Mouse (Mus musculus) brain, adult 2 months (tissue): Measurements from ENCODE around the gene Trp73.
A peak's percentile ranks its signal among the peaks of the same experiment; 100 is the strongest.

Source experiments
- DNase-seq: peaks from one replicate; pipeline ENCODE4 v3.0.0; 2011; ENCODE audit warnings: low read depth, low spot score

Gene Trp73

DNA sequence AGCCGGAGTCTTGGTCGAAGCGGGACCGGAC is at the start of gene Trp73:
Gene Trp73 (minus strand): TSS at position 27 of the 31 bp plus-strand sequence.
- DNase-seq, result no peak

- DNase-seq, result no peak
Measured at GRCm38 (mm10) chr4:154188948-154189347, 48.9 kb upstream of the Trp73 start.

- no peak for DNase-seq
Measured at GRCm38 (mm10) chr4:154186002-154186537, 46.1 kb upstream of the Trp73 start.

DNA sequence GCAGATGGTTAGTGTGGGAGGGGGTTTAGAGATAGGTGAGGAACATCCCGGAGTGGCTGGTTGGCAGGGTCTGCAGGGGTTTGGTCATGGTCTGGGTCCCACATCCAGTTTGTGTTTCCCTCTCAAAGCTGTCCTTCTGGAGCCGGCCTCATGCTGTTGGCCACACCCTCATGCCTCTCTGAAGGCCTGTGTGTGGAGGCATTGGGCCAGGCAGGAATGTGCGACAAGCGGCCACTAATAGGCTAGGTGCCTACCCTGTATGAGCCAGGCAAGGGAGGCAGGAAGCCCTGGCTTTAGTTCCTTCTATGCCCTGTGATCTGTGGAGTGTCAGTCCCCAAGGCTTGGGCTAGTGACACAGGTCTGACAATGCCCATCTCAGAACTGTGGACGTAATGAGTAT is 45.0 kb upstream of the Trp73 start:
- DNase-seq, result no peak

DNA sequence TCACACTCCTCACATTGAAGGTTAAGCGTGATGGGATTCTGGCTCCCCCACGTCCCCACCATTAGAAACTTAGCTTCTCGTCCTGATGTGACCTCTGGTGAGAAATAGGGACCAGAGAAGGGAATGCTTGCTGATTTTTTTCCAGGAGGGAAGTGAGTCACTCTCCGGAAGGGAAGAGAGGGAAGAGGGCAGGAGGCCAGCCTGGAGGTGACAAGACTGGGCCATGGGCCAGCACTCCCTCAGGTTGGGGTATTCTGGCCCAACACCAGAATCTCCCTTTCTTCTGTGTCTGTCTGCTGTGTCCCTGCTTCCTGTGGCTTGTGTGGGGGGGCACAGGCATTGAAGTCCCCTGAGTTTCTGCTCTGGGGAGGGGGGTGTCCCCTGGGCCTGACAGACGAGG is 43.6 kb upstream of the Trp73 start:
- no peak for DNase-seq

DNA sequence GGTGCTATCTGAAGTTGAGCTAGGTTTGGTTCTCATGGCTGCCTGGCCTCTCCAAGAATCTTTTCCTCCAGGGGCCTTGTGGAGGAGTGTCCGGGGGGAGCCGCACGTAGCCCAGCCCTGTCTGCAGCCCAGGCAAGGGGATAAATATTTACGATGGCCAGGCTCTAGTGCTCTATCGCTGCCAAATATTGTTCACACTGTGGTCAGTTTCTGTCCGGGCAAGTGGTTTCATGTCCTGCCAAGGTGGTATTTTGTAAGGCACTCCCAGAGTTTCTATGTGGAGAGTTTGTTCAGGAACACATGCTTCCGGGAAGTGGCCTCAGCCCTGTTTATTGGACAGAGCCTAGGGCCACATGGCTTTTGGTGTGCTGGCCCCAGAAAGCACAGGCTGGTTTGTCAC is 41.0 kb upstream of the Trp73 start:
- DNase-seq, result no peak

DNA sequence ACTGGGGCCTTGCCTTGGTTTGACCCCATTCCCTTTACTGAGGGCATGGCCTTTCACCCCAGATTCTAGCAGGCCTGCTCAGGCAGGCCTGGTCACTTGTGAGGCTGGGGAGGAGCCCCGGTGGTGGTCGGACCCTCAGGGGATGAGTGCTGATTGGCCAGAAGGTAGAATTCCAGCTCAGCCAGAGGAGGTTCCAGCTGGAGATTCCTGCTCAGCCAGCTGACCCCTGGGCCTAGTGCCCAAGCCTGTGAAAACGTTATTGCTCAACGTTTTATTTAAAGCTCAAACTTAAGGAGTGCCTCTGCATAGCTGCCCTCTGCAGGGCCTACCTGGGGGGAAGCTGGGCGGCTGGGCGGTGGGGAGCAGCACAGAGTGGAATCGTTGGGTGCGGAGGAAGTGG is 37.2 kb upstream of the Trp73 start:
- DNase-seq, result no peak

- no peak for DNase-seq
Measured at GRCm38 (mm10) chr4:154171931-154172604, 32.1 kb upstream of the Trp73 start.

GRCm38 (mm10) chr4:154171151-154171930 is 31.3 kb upstream of the Trp73 start:
- no peak for DNase-seq

GRCm38 (mm10) chr4:154170506-154171150 is 30.6 kb upstream of the Trp73 start, which contains the start of gene Megf6:
Megf6 (plus strand) TSS chr4:154170730.
- DNase-seq, result peak; percentile 20

GRCm38 (mm10) chr4:154170021-154170420 is 30.0 kb upstream of the Trp73 start:
- DNase-seq, result no peak

GRCm38 (mm10) chr4:154167053-154167452 is 27.0 kb upstream of the Trp73 start:
- peak; percentile 63 for DNase-seq

DNA sequence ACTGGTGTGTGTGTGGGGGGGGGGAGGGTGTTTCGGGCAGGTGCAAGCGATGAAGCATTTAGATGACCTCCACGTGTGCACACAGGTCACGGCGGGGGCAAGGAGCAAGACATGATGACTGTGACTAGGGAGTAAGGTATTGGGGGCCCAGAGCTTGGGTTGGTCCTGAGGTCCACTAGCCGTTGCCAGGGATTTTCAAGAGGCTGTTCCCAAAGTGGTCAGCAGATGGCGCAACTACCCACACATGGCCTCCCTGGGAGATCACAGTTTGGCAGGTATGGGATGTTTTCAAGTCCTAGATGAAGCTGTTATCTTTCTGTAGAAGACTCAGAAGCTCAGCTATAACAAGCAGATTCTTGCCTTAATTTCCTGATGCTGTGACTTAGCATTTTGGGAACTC is 23.3 kb upstream of the Trp73 start:
- peak; percentile 88 for DNase-seq

GRCm38 (mm10) chr4:154160538-154161390 is 20.8 kb upstream of the Trp73 start, which contains the start of gene Tprgl:
Tprgl (minus strand) TSS chr4:154160666.
- DNase-seq, result peak; percentile 99

- peak; percentile 52 for DNase-seq
Measured at GRCm38 (mm10) chr4:154159961-154160537, 20.0 kb upstream of the Trp73 start.

DNA sequence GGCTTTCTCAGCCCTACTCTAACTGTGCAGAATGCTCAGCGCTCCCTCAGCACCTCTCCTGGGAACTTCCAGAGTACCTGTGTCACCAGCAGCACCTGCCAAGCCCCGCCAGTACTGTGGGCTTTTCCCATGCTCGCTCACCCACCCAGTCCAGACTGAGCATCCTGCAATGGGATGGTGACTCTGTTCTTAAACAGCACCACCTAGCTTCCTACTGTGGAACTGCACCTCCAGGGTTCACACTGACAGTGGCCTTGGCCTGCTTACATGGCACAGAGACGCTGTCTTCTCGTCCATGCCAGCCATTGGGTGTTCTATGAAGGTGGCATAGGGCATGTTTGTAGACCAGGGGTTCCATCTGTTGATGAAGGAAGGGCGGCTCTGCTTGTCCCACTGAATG is 19.0 kb upstream of the Trp73 start:
- peak; percentile 90 for DNase-seq

GRCm38 (mm10) chr4:154157970-154158662 is 18.1 kb upstream of the Trp73 start:
- peak; percentile 60 for DNase-seq

GRCm38 (mm10) chr4:154156050-154156449 is 16.0 kb upstream of the Trp73 start:
- peak; percentile 44 for DNase-seq

DNA sequence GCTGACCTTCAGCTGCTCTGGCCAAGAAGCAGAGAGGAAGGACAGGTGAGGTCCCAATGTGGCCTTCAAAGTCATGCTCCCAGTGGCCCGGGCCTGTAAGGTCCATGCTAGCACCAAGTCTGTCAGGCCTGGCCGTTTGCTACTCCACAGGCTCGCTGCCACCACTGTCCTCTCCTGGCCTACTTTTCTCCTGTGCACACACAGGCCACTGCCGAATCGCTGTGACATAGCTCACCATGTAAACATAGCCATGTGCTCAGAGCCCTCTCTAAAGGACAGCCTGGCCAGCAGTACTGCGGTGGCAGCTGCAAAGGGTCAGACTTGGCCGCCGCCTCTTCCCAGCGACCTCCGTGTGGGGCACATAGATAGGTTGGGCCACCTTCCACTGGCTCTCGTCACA is 14.1 kb upstream of the Trp73 start:
- no peak for DNase-seq

GRCm38 (mm10) chr4:154146342-154146741 is 6.3 kb upstream of the Trp73 start:
- DNase-seq, result peak; percentile 89

- DNase-seq, result no peak
Measured at GRCm38 (mm10) chr4:154144712-154145111, 4.7 kb upstream of the Trp73 start.
